27 mouse cellular contexts compared by ENCODE assay signal in the genomic region with DNA sequence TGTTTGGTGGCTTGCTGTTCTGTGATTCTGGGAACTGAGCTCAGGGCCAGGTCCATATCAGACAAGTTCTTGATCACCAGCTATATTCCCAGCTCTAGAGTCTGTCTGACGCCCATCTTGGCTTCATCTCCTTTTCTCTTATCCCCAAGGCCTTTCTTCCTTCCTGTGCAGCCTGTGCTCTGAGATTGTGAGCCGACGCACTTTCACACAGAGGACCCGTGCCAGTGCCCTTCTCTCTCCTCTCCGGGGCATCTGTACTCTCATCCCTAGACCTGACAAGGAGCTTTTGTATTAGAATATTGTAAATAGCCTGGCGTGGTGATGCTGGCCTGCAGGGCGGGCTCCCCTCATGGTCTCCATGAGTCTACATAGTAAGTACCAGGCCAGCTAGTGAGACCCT. TPM values are rescaled to one million over a fixed set of nuclear protein-coding genes. Genes with fewer than 3 reads are reported as not detected.
DNase-seq lines count a peak whose midpoint lies in the region; ATAC-seq lines count a peak whose summit lies in the region.
"Had no signal": no experiment of that assay in that cellular context is flagged by ENCODE, and none has a peak within 500 bp of the region (broad histone marks: within the 10 kb centered on the region; RNA-seq: fewer than 3 reads in every experiment).

No protein-coding gene starts in this region.

- H3K4me1 ChIP-seq in megakaryocyte, embryonic 14.5 days = peaks cover 62% of the 10 kb centered on the region
- H3K4me1 ChIP-seq: embryonic facial prominence, embryonic 15.5 days; hindbrain, embryonic 15.5 days; intestine, embryonic 15.5 days; limb, embryonic 15.5 days; neural tube, embryonic 13.5 days had no signal

- DNase-seq in cerebellum, postnatal 10 days = no peak
- no peak for DNase-seq in kidney, postnatal 25 days
- DNase-seq in gastrocnemius, adult 8-10 months (ENCODE audit: low spot score in 2 of 2) = no peak
- DNase-seq: adrenal gland, postnatal 36 days; cerebellum, adult 9-11 months; forebrain, postnatal 0 days; gastrocnemius, adult 2 months; heart, adult 11 months; layer of hippocampus, postnatal 36 days; lung, adult 2 months; lung, postnatal 36 days; midbrain, embryonic 14.5 days; right cerebral cortex, adult 18-20 months; thymus, adult 2 months had no signal

- no peaks in the 10 kb centered on the region for H3K9me3 ChIP-seq in megakaryocyte, embryonic 14.5 days
- H3K9me3 ChIP-seq: embryonic facial prominence, embryonic 15.5 days; heart, embryonic 12.5 days; hindbrain, embryonic 15.5 days; intestine, embryonic 15.5 days; limb, embryonic 15.5 days; neural tube, embryonic 13.5 days had no signal

- H3K27me3 ChIP-seq in megakaryocyte, embryonic 14.5 days (replicated peaks) = no peaks in the 10 kb centered on the region
- H3K27me3 ChIP-seq: CH12.LX; intestine, embryonic 15.5 days; Patski had no signal

- H3K4me3 ChIP-seq in megakaryocyte, embryonic 14.5 days (replicated peaks) = peak overlapping the region; percentile 77
- H3K4me3 ChIP-seq: embryonic facial prominence, embryonic 15.5 days; gastrocnemius, adult 2 months; heart, embryonic 12.5 days; hindbrain, embryonic 15.5 days; intestine, embryonic 15.5 days; limb, embryonic 15.5 days; neural tube, embryonic 13.5 days had no signal

- no peaks in the 10 kb centered on the region for H3K36me3 ChIP-seq in megakaryocyte, embryonic 14.5 days (replicated peaks; ENCODE audit: low read length)
- H3K36me3 ChIP-seq: embryonic facial prominence, embryonic 15.5 days; heart, embryonic 12.5 days; hindbrain, embryonic 15.5 days; intestine, embryonic 15.5 days; limb, embryonic 15.5 days; neural tube, embryonic 13.5 days had no signal

- 0 out of 2 replicates have a peak, but pooled peaks have one; percentile 21 for ATAC-seq in cerebellum, adult (ENCODE audit: insufficient number of reproducible peaks, low FRiP score, low TSS enrichment)
- no peak for ATAC-seq in megakaryocyte, adult 5-6 weeks (ENCODE audit: poor library complexity, severe bottlenecking)
- ATAC-seq in common myeloid progenitor, adult 5-6 weeks (replicated peaks; ENCODE audit: low read depth, poor library complexity, severe bottlenecking) = peak; percentile 84
- peak; percentile 93 for ATAC-seq in megakaryocyte-erythroid progenitor cell, adult 5-6 weeks (replicated peaks; ENCODE audit: low FRiP score, low TSS enrichment, poor library complexity, severe bottlenecking)
- ATAC-seq: forebrain, postnatal 0 days; intestine, embryonic 15.5 days; Patski had no signal

RNA-seq across cellular contexts. Expression of gene Map7, which starts 7.1 kb away (rescaled TPM):
- polyA plus RNA-seq in megakaryocyte, embryonic 14.5 days (2012; ENCODE audit: insufficient read depth, low replicate concordance) = 5.3 and 6.5 TPM in 2 replicates
- total RNA-seq in megakaryocyte, adult 5-6 weeks (2015) = 2.3 and 2.7 TPM in 2 replicates
- total RNA-seq in megakaryocyte, adult 5-6 weeks (2017) = 3.1 and 3.8 TPM in 2 replicates
- 47.9 and 49.1 TPM in 2 replicates for total RNA-seq in common myeloid progenitor, adult 5-6 weeks (2017)
- total RNA-seq in megakaryocyte-erythroid progenitor cell, adult 5-6 weeks (2014; fragmentation: Nextera tagmentation) = 39.3 and 41.9 TPM in 2 replicates
- total RNA-seq in megakaryocyte-erythroid progenitor cell, adult 5-6 weeks (2017) = 58.8 and 64.9 TPM in 2 replicates
- total RNA-seq in gastrocnemius, adult 8-10 months (2022) = 1 to 10 TPM; 3.0 to 6.3 (median 4.5) TPM
